Mouse (Mus musculus): Measurements from ENCODE around the gene Mfsd4b1. TPM values are rescaled to one million over a fixed set of nuclear protein-coding genes. Genes with fewer than 3 reads are reported as not detected.

Gene Mfsd4b1
- total RNA-seq, 4 experiments from 2014 or later: 1.8 to 3.5 (median 2.1) TPM

GRCm38 (mm10) chr10:39960441-39960822 is 64.6 kb downstream of the Mfsd4b1 start:
- DNase-seq (ENCODE audit: low spot score): no peak

GRCm38 (mm10) chr10:39959761-39960440 is 65.2 kb downstream of the Mfsd4b1 start, which contains the start of gene Mfsd4b3:
Mfsd4b3 (minus strand) TSS chr10:39960153.
- peak; percentile 97 for DNase-seq (ENCODE audit: low spot score)

GRCm38 (mm10) chr10:39958266-39958665 is 66.8 kb downstream of the Mfsd4b1 start:
- peak; percentile 17 for DNase-seq (ENCODE audit: low spot score)

GRCm38 (mm10) chr10:39956340-39956878 is 68.7 kb downstream of the Mfsd4b1 start:
- DNase-seq (ENCODE audit: low spot score): no peak

- no peak for DNase-seq (ENCODE audit: low spot score)
Measured at GRCm38 (mm10) chr10:39955163-39955562, 69.9 kb downstream of the Mfsd4b1 start.

Other genes starting within 250 kb of the Mfsd4b1 start
- gene Mfsd4b4, start 126.0 kb downstream of the Mfsd4b1 start, total RNA-seq (2022): 1 to 10 TPM; 3.4 to 4.4 (median 3.7) TPM
- gene Mfsd4b2, start 98.3 kb downstream of the Mfsd4b1 start, total RNA-seq (2022): under 1 TPM in 2 of 4 experiments, not detected in 2; 0.16 to 0.20 TPM
- 1 to 10 TPM; 5.2 to 6.5 (median 5.8) TPM for gene Mfsd4b3, start 65.1 kb downstream of the Mfsd4b1 start, total RNA-seq (2022)
- gene Mfsd4b5, start 38.6 kb downstream of the Mfsd4b1 start, total RNA-seq (2022): under 1 TPM; 0.35 to 0.69 (median 0.46) TPM
- 10 to 100 TPM; 19.3 to 24.6 (median 19.9) TPM for gene Slc16a10, start 117.0 kb upstream of the Mfsd4b1 start, total RNA-seq (2022)
- gene Rpf2, start 221.8 kb upstream of the Mfsd4b1 start, total RNA-seq (2022): 10 to 100 TPM; 10.4 to 15.2 (median 11.7) TPM
- 10 to 100 TPM; 24.7 to 31.0 (median 25.1) TPM for gene Gtf3c6, start 232.8 kb upstream of the Mfsd4b1 start, total RNA-seq (2022)

All from heart, adult 8-10 months (tissue).